Mouse (Mus musculus) liver, postnatal 0 days (tissue): ENCODE measurements at regions not wholly inside any gene's neighbourhood (a gene's known extent, or its start where the extent isn't known, plus 50 kb on each side); places are given as distances from the start of the nearest gene placed in this dataset.

ENCODE experiments used
- CTCF ChIP-seq: sonication (generic); IDR thresholded peaks from 2 replicates; pipeline ENCODE4 v1.5.1; 2016; ENCODE audit warnings: antibody characterized with exemption, low read depth
- EP300 ChIP-seq: IDR thresholded peaks from 2 replicates; pipeline ENCODE4 v1.6.1; 2016; ENCODE audit warnings: antibody characterized with exemption, low read depth, mild to moderate bottlenecking

GRCm38 (mm10) chr9:61702280-61702966, 211.9 kb downstream of the Rplp1 start:
- TF ChIP-seq CTCF (no peak), EP300 (no peak)
